Comparison of ENCODE assay signal across 8 mouse cellular contexts in the genomic region with DNA sequence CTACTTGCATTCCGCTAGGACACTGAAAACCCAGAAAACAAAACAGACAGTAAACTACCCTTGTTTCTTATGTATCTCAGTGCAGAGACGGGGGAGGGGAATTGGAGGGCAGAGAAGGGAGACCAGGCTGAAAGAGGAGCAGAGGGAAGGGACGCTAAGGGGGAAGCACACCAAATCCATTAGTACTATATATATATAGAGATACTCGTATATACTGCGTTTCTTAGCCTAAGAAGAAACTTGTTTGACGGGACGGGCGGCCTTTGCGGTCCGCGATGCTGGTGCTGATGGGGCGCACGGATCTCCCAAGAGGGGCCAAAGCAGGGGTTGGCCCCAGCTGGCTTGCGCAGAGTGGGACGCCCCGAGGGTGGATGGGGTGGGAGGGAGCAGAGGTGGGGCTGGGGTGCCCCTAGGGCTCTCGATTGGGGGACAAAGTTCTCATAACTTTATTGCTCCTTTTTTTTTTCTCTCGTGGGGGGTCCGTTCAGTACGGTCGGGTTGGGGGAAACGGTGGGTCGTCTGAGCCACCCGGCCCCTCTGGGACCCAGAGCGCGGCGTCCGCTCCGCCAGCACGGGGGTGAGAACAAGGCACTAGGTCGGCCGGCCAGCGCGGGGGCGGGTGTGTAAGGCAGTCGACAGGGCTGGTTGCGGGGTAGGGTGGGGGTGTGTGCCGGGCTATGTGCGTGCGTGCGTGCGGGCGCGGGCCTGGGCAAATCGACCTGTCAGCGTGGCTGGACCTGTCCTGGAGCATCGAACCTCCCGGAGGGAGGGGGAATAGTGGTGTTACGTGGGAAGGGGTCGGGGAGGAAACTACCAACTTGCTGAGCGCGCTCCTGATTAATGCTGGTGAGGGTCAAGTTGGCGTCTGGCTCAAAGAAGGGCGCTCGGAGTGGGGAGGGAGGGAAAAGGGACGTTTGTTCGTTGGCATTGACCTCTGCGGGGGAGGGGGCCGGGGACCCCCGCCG. TPM values are rescaled to one million over a fixed set of nuclear protein-coding genes. Genes with fewer than 3 reads are reported as not detected.
DNase-seq lines count a peak whose midpoint lies in the region; ATAC-seq and TF ChIP-seq lines count a peak whose summit lies in the region.

No protein-coding gene starts in this region.

- peak overlapping the region; percentile 51 for H3K4me2 ChIP-seq in hindbrain, embryonic 15.5 days
- peak overlapping the region; percentile 60 for H3K4me2 ChIP-seq in stomach, postnatal 0 days (replicated peaks; ENCODE audit: low read depth)

- H3K27ac ChIP-seq in forebrain, embryonic 10.5 days: peak overlapping the region; percentile 76
- H3K27ac ChIP-seq in hindbrain, embryonic 15.5 days (replicated peaks): peak overlapping the region; percentile 68
- H3K27ac ChIP-seq in stomach, postnatal 0 days (replicated peaks): peak overlapping the region; percentile 45; the same call in 1 of the 2 replicates

- WGBS in forebrain, embryonic 10.5 days: 2% methylated on average over 61 of the region's 61 CpGs
- 1% methylated on average over 59 of the region's 61 CpGs for WGBS in hindbrain, embryonic 15.5 days
- WGBS in stomach, postnatal 0 days: 22% methylated on average over 51 of the region's 61 CpGs

- peak overlapping the region; percentile 25; the same call in 1 of the 2 replicates for H3K9ac ChIP-seq in hindbrain, embryonic 15.5 days
- H3K9ac ChIP-seq in stomach, postnatal 0 days (ENCODE audit: low read length): peak overlapping the region; percentile 50

- DNase-seq in cerebellum, adult 11-12 months: peak; percentile 52
- no peak for DNase-seq in cerebellum, adult 18-20 months
- peak; percentile 86 for DNase-seq in A20 (ENCODE audit: low read depth, low spot score)
- peak; percentile 35 for DNase-seq in forebrain, embryonic 10.5 days (ENCODE audit: extremely low spot score, low spot score)
- peak; percentile 48 for DNase-seq in lung, postnatal 14 days
- peak; percentile 60 for DNase-seq in stomach, postnatal 0 days (ENCODE audit: low spot score)
- DNase-seq in adrenal gland, adult 18-20 months (ENCODE audit: low spot score in 2 of 2): no peak

- peaks cover 100% of the 10 kb centered on the region for H3K27me3 ChIP-seq in forebrain, embryonic 10.5 days (ENCODE audit: poor library complexity, severe bottlenecking)
- peaks cover 46% of the 10 kb centered on the region for H3K27me3 ChIP-seq in hindbrain, embryonic 15.5 days
- no peaks in the 10 kb centered on the region for H3K27me3 ChIP-seq in stomach, postnatal 0 days (ENCODE audit: control insufficient read depth, insufficient read depth, low read length)

- H3K4me3 ChIP-seq in forebrain, embryonic 10.5 days: peak overlapping the region; percentile 44
- peak overlapping the region; percentile 23 for H3K4me3 ChIP-seq in hindbrain, embryonic 15.5 days
- peak overlapping the region; percentile 35 for H3K4me3 ChIP-seq in stomach, postnatal 0 days (ENCODE audit: low read depth, low read length)

- no peaks in the 10 kb centered on the region for H3K9me3 ChIP-seq in forebrain, embryonic 10.5 days
- H3K9me3 ChIP-seq in hindbrain, embryonic 15.5 days: no peaks in the 10 kb centered on the region
- no peaks in the 10 kb centered on the region for H3K9me3 ChIP-seq in stomach, postnatal 0 days (ENCODE audit: control insufficient read depth, low read length)

- peaks cover under 1% of the 10 kb centered on the region for H3K36me3 ChIP-seq in forebrain, embryonic 10.5 days (replicated peaks)
- no peaks in the 10 kb centered on the region for H3K36me3 ChIP-seq in hindbrain, embryonic 15.5 days
- 0 out of 2 replicates have a peak, but pooled peaks cover 2% of the 10 kb centered on the region for H3K36me3 ChIP-seq in stomach, postnatal 0 days (ENCODE audit: control insufficient read depth, insufficient read depth, low read length)

- peaks cover 75% of the 10 kb centered on the region for H3K4me1 ChIP-seq in forebrain, embryonic 10.5 days
- H3K4me1 ChIP-seq in hindbrain, embryonic 15.5 days (replicated peaks): peaks cover 51% of the 10 kb centered on the region
- H3K4me1 ChIP-seq in stomach, postnatal 0 days (replicated peaks; ENCODE audit: control insufficient read depth, insufficient read depth): peaks cover 2% of the 10 kb centered on the region; the same call in 1 of the 2 replicates

- no peak for TF ChIP-seq CTCF in stomach, postnatal 0 days (IDR thresholded peaks at IDR 0.05; ENCODE audit: low read depth)

- no peak for TF ChIP-seq EP300 in stomach, postnatal 0 days (optimal IDR thresholded peaks at IDR 0.05)

- no peak for ATAC-seq in hindbrain, embryonic 15.5 days (ENCODE audit: low FRiP score, low read depth)
- no peak for ATAC-seq in stomach, postnatal 0 days (ENCODE audit: low FRiP score, low TSS enrichment)

RNA-seq across cellular contexts. Expression of gene Lyl1, which starts 3.9 kb away (rescaled TPM):
- 4.9 and 5.8 TPM in 2 replicates for polyA plus RNA-seq in forebrain, embryonic 10.5 days (2016; fragmentation: Nextera tagmentation; extraction: Ambion mirVana)
- polyA plus RNA-seq in hindbrain, embryonic 15.5 days (2015; fragmentation: Nextera tagmentation; extraction: Ambion mirVana): 3.1 and 3.6 TPM in 2 replicates
- 4.0 and 4.3 TPM in 2 replicates for polyA plus RNA-seq in stomach, postnatal 0 days (2015; fragmentation: Nextera tagmentation; extraction: Ambion mirVana)
- total RNA-seq in adrenal gland, adult 18-20 months (2021): 1 to 10 TPM; 2.7 to 2.8 TPM

RNA-seq across cellular contexts. Expression of gene Nacc1, which starts 17.5 kb away (rescaled TPM):
- 31.3 and 31.5 TPM in 2 replicates for polyA plus RNA-seq in forebrain, embryonic 10.5 days (2016; fragmentation: Nextera tagmentation; extraction: Ambion mirVana)
- 13.6 and 16.1 TPM in 2 replicates for polyA plus RNA-seq in hindbrain, embryonic 15.5 days (2015; fragmentation: Nextera tagmentation; extraction: Ambion mirVana)
- polyA plus RNA-seq in stomach, postnatal 0 days (2015; fragmentation: Nextera tagmentation; extraction: Ambion mirVana): 6.8 and 8.3 TPM in 2 replicates
- 10 to 100 TPM; 71.3 to 77.8 TPM for total RNA-seq in adrenal gland, adult 18-20 months (2021)

RNA-seq across cellular contexts. Expression of gene G430095P16Rik, which starts 17.7 kb away (rescaled TPM):
- polyA plus RNA-seq in forebrain, embryonic 10.5 days (2016; fragmentation: Nextera tagmentation; extraction: Ambion mirVana): 1.3 and 2.1 TPM in 2 replicates
- 1.2 and 1.7 TPM in 2 replicates for polyA plus RNA-seq in hindbrain, embryonic 15.5 days (2015; fragmentation: Nextera tagmentation; extraction: Ambion mirVana)
- polyA plus RNA-seq in stomach, postnatal 0 days (2015; fragmentation: Nextera tagmentation; extraction: Ambion mirVana): 1.7 and 2.0 TPM in 2 replicates
- under 1 TPM; 0.45 to 0.76 TPM for total RNA-seq in adrenal gland, adult 18-20 months (2021)

RNA-seq across cellular contexts. Expression of gene Trmt1, which starts 19.0 kb away (rescaled TPM):
- polyA plus RNA-seq in forebrain, embryonic 10.5 days (2016; fragmentation: Nextera tagmentation; extraction: Ambion mirVana): 68.8 and 69.3 TPM in 2 replicates
- polyA plus RNA-seq in hindbrain, embryonic 15.5 days (2015; fragmentation: Nextera tagmentation; extraction: Ambion mirVana): 62.5 and 65.9 TPM in 2 replicates
- polyA plus RNA-seq in stomach, postnatal 0 days (2015; fragmentation: Nextera tagmentation; extraction: Ambion mirVana): 45.1 and 49.9 TPM in 2 replicates
- 10 to 100 TPM; 66.3 to 79.0 TPM for total RNA-seq in adrenal gland, adult 18-20 months (2021)

RNA-seq across cellular contexts. Expression of gene Ier2, which starts 42.5 kb away (rescaled TPM):
- 91.4 and 96.9 TPM in 2 replicates for polyA plus RNA-seq in forebrain, embryonic 10.5 days (2016; fragmentation: Nextera tagmentation; extraction: Ambion mirVana)
- 18.8 and 24.5 TPM in 2 replicates for polyA plus RNA-seq in hindbrain, embryonic 15.5 days (2015; fragmentation: Nextera tagmentation; extraction: Ambion mirVana)
- 82.8 and 86.6 TPM in 2 replicates for polyA plus RNA-seq in stomach, postnatal 0 days (2015; fragmentation: Nextera tagmentation; extraction: Ambion mirVana)
- total RNA-seq in adrenal gland, adult 18-20 months (2021): 10 to 100 TPM; 20.7 to 24.6 TPM

Comparison
In these comparisons a context has a peak if more than half of its experiments do, and no peak if none do; other contexts are left out.
1. DNase-seq: peak in cerebellum, adult 11-12 months (single experiment), A20 (single experiment), forebrain, embryonic 10.5 days (single experiment), lung, postnatal 14 days (single experiment) and stomach, postnatal 0 days (single experiment); none in cerebellum, adult 18-20 months (0 of 2) and adrenal gland, adult 18-20 months (0 of 2).
2. Peak in every context shown above with its lines, with median percentiles within 50 percentile points of each other: H3K27ac ChIP-seq and H3K4me3 ChIP-seq.